ENCODE assay signal across 18 mouse cellular contexts in the genomic region with DNA sequence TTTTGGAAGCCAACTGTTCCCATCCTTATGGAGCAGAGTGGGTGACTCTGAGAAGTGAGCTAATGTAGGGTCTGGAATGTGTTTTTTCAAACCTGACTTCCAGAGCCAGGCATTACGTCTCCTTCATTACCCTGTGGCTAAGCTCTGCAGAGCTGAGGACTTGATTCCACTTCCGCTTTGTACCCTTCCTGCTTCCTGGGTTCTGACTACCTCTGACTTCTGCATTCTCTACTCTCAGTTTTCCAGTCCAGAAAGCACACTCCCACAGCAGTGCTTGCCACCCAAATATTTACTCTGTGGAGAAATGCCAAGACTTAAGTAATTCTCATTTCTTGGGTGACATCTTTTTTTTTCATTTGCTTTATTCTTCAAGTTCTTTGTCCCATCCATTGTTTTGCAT.
"Had no signal": no experiment of that assay in that cellular context is flagged by ENCODE, and none has a peak within 500 bp of the region (broad histone marks: within the 10 kb centered on the region; RNA-seq: fewer than 3 reads in every experiment).

No protein-coding gene starts in this region.

- H3K27ac ChIP-seq: liver, embryonic 15.5 days; lung, embryonic 15.5 days; macrophage; midbrain, embryonic 12.5 days; midbrain, embryonic 15.5 days; neural tube, embryonic 12.5 days; stomach, embryonic 15.5 days; stomach, postnatal 0 days had no signal

- H3K9me3 ChIP-seq: liver, embryonic 15.5 days; lung, embryonic 15.5 days; megakaryocyte, embryonic 14.5 days; midbrain, embryonic 12.5 days; midbrain, embryonic 15.5 days; neural tube, embryonic 12.5 days; stomach, embryonic 15.5 days had no signal

- DNase-seq: liver, postnatal 0 days; lung, adult 2 months; lung, postnatal 14 days; lung, postnatal 36 days; right cerebral cortex, postnatal 14 days; thymus, adult 2 months; thymus, postnatal 25 days; thymus, postnatal 4 days had no signal

- H3K9ac ChIP-seq: liver, embryonic 15.5 days; liver, postnatal 0 days; lung, embryonic 15.5 days; midbrain, embryonic 12.5 days; midbrain, embryonic 15.5 days; neural tube, embryonic 12.5 days; stomach, embryonic 15.5 days had no signal

- H3K36me3 ChIP-seq: liver, embryonic 15.5 days; midbrain, embryonic 12.5 days; neural tube, embryonic 12.5 days had no signal

- H3K4me3 ChIP-seq: liver, embryonic 15.5 days; lung, embryonic 15.5 days; megakaryocyte, embryonic 14.5 days; midbrain, embryonic 12.5 days; midbrain, embryonic 15.5 days; neural tube, embryonic 12.5 days; stomach, embryonic 15.5 days had no signal

- H3K4me1 ChIP-seq: liver, embryonic 15.5 days; midbrain, embryonic 12.5 days; midbrain, embryonic 15.5 days; neural tube, embryonic 12.5 days; stomach, embryonic 15.5 days had no signal

- H3K4me2 ChIP-seq: liver, embryonic 15.5 days; lung, embryonic 15.5 days; midbrain, embryonic 12.5 days; midbrain, embryonic 15.5 days; neural tube, embryonic 12.5 days; stomach, embryonic 15.5 days had no signal

- H3K27me3 ChIP-seq: liver, embryonic 15.5 days; lung, embryonic 15.5 days; midbrain, embryonic 12.5 days; midbrain, embryonic 15.5 days; neural tube, embryonic 12.5 days; stomach, embryonic 15.5 days had no signal

- ATAC-seq: liver, postnatal 0 days; lung, postnatal 0 days; midbrain, embryonic 15.5 days had no signal
